Mouse (Mus musculus) midbrain, embryonic 12.5 days (tissue): Measurements from ENCODE around the gene Eef2k. TPM values are rescaled to one million over a fixed set of nuclear protein-coding genes. Genes with fewer than 3 reads are reported as not detected.
"Not testable (repeated sequence)": the region's sequence is repeated elsewhere in the genome, so short reads cannot be mapped to it uniquely, and the experiment has no call there.

ENCODE experiments used
- ATAC-seq: fragments of 200-750 bp; cut with Nextera tagmentation; 2 replicates; pipeline ENCODE4 v1.8.0; 2017; ENCODE audit warnings: low read depth, moderate TSS enrichment, moderate library complexity; ENCODE audit not compliant: low FRiP score
- H3K27ac ChIP-seq: fragments of 300-500 bp; sonication (generic); replicated peaks from 2 replicates; pipeline ENCODE4 v1.5.1; 2016; ENCODE audit warnings: mild to moderate bottlenecking
- H3K27me3 ChIP-seq: fragments of 300-500 bp; sonication (generic); 2 replicates; pipeline ENCODE4 v1.6.1; 2016; ENCODE audit warnings: mild to moderate bottlenecking
- H3K36me3 ChIP-seq: fragments of 300-500 bp; sonication (generic); 2 replicates; pipeline ENCODE4 v1.6.1; 2016
- H3K4me1 ChIP-seq: fragments of 300-500 bp; sonication (generic); 2 replicates; pipeline ENCODE4 v1.6.1; 2016
- H3K4me2 ChIP-seq: fragments of 300-500 bp; sonication (generic); replicated peaks from 2 replicates; pipeline ENCODE4 v1.6.1; 2016; ENCODE audit warnings: mild to moderate bottlenecking, moderate library complexity
- H3K4me3 ChIP-seq: fragments of 300-500 bp; sonication (generic); 2 replicates; pipeline ENCODE4 v1.5.1; 2016; ENCODE audit warnings: mild to moderate bottlenecking
- H3K9ac ChIP-seq: fragments of 300-500 bp; sonication (generic); replicated peaks from 2 replicates; pipeline ENCODE4 v1.6.1; 2016; ENCODE audit warnings: mild to moderate bottlenecking, moderate library complexity
- H3K9me3 ChIP-seq: fragments of 300-500 bp; sonication (generic); 2 replicates; pipeline ENCODE4 v1.6.1; 2016; ENCODE audit warnings: mild to moderate bottlenecking
- WGBS: fragments of 180-500 bp; shearing (Covaris S2); methylation state at CpG from one replicate; pipeline ENCODE4 v1.1.7; 2016; 5-methylcytosine and 5-hydroxymethylcytosine counted together
- polyA plus RNA-seq: library from polyadenylated mRNA; unstranded; fragments of >200 nt; fragmentation: Nextera tagmentation; extraction: Ambion mirVana; gene quantifications from 2 replicates; pipeline ENCODE4 v1.2.1, GENCODE M21; 2016

Gene Eef2k
- polyA plus RNA-seq, 1 experiment from 2014 or later: 29.6 TPM

DNA sequence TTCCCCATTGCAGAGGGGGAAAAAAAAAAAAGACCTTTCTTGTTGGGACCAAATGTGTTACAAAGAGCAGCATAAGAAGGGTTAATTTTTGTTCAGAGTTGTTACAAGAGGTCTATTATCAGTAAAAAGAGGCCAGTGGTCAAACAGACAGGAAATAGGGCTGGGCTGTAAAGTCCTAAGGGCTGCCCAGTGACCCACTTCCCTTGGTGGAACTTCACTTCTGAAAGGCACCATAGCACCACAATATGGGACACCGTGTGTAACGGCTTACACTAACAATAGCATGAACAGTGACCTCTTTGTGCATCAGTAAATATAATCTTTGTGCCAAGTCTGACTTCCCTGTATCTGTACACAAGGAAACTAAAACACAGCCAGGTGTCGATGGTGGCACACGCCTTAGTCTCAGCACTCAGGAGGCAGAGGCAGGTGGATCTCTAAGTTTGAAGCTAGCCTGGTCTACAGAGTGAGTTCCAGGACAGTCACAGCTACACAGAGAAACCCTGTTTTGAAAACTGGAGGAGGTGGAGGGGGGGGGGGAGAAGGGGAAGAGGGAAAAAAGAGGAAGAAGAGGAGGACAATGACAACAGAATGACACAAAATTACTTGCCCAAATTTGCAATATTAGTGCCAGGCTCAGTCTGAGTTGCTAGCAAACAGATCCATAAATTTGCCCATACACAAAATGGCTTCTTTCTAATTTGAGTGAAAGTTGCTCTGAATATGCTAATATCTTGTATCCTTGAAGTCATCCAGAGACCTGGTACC is 41.1 kb downstream of the Eef2k start:
- Histone ChIP-seq H3K27me3 (no peaks in the 10 kb centered on the region), H3K4me3 (no peak overlapping the region), H3K4me1 (no peaks in the 10 kb centered on the region), H3K27ac (no peak overlapping the region), H3K36me3 (peaks cover 45% of the 10 kb centered on the region), H3K4me2 (no peak overlapping the region), H3K9ac (no peak overlapping the region), H3K9me3 (peaks cover 3% of the 10 kb centered on the region; the same call in 1 of the 2 replicates)
- 95% methylated on average over 4 of the region's 4 CpGs for WGBS
- no peak for ATAC-seq

DNA sequence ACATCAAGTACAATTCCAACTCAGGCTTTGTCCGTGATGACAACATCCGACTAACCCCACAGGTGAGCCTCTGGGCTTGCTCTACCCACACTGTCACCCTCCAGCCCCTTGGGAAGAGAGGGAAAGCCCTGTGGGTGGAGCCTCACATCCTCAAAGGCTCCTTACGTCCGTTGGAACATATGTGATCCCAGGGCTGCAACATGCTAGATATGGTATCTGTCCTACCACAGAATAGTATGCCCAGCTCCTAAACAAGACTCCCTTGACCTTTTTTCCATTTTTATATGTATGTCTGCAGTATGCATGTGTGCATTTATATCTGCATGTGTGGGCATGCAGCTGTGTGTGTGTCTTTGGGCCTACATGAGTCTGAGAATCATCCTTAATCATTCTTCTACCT is 42.1 kb downstream of the Eef2k start:
- Histone ChIP-seq H3K4me1 (no peaks in the 10 kb centered on the region), H3K36me3 (peaks cover 45% of the 10 kb centered on the region), H3K27me3 (no peaks in the 10 kb centered on the region), H3K9me3 (peaks cover 3% of the 10 kb centered on the region; the same call in 1 of the 2 replicates), H3K4me2 (no peak overlapping the region), H3K27ac (no peak overlapping the region), H3K4me3 (no peak overlapping the region), H3K9ac (no peak overlapping the region)
- 92% methylated on average over 4 of the region's 4 CpGs for WGBS
- no peak for ATAC-seq

DNA sequence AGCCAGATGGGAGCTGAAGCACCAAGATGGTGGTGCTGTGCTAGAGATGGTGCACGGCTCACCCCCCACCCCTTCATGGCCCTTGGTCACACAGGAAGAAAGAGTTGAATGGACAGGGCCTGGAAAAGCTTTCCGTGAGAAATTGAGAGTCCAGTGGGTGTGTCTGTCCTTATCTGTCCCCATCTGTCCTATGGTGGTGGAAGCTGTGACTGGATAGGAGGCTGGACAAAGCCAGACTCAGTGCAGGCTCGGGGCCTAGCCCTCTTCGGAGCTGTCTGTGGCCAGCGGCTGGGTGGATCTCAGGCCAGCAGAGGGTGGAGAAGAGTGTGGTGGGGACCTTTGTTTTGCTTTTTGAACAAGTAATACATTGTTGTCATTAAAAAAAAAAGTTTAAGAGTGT is 50.5 kb downstream of the Eef2k start:
- WGBS: 87% methylated on average over 5 of the region's 5 CpGs
- Histone ChIP-seq H3K9ac (no peak overlapping the region), H3K4me2 (no peak overlapping the region), H3K27ac (no peak overlapping the region), H3K4me1 (no peaks in the 10 kb centered on the region), H3K4me3 (no peak overlapping the region), H3K36me3 (peaks cover 16% of the 10 kb centered on the region), H3K9me3 (no peaks in the 10 kb centered on the region), H3K27me3 (no peaks in the 10 kb centered on the region)
- no peak for ATAC-seq

DNA sequence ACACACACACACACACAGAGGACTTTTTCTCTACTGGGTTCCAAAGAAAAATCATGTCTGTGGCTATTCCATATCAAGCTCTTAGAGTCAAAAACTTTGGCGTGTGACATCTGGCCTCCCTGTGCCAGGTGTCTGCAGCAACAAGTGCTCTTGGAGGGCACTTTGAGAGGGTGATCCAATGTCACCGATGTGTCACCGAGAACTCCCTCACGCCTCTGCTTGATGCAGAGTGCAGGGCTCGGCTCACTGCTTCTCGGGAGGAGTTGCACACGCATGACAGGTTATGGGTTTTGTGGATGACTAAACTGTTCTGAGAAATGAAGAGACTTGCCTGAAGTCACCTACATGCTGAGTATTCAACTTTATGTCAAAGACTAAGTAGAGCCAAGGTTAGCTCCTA is 54.4 kb downstream of the Eef2k start:
- no peak for ATAC-seq
- H3K4me3 ChIP-seq: no peak overlapping the region
- peaks cover 24% of the 10 kb centered on the region for H3K36me3 ChIP-seq
- no peak overlapping the region for H3K9ac ChIP-seq
- no peaks in the 10 kb centered on the region for H3K27me3 ChIP-seq
- no peaks in the 10 kb centered on the region for H3K9me3 ChIP-seq
- H3K4me2 ChIP-seq: no peak overlapping the region
- H3K27ac ChIP-seq: no peak overlapping the region
- WGBS: 94% methylated on average over 7 of the region's 7 CpGs
- peaks cover 4% of the 10 kb centered on the region; the same call in 1 of the 2 replicates for H3K4me1 ChIP-seq

DNA sequence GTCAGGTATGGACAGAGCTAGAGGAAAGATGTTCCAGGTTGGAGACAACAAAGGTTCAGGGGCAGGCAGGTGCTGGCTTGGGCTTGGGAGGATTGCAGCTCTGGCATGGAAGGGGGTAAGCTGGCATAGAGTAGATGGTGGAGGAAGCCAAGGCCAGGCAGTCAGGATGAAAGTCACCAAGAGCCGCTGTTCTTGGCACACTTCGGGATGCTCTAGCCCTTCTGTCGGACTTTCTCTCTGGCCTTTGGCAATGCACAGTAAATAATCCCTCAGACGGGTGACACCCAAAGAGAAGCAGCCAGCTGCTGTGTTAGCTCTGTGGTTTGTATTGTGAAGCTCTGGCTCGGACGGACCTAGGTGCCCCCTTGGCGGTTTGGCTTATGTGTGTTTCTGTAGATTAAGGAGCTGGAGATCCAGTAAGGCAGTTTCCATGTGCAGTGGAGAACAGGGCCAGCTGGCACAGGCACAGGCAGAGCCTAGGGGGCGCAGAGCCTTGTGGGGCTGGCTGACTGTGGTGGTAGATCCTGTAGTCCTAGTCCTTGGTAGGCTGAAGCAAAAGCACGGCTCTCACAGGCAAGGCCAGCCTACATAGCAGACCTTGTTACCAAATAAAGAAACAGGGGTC is 55.2 kb downstream of the Eef2k start:
- Histone ChIP-seq H3K27ac (no peak overlapping the region), H3K9me3 (no peaks in the 10 kb centered on the region), H3K36me3 (peaks cover 19% of the 10 kb centered on the region), H3K4me3 (no peak overlapping the region), H3K4me1 (peaks cover 5% of the 10 kb centered on the region; the same call in 1 of the 2 replicates), H3K9ac (no peak overlapping the region), H3K4me2 (no peak overlapping the region), H3K27me3 (no peaks in the 10 kb centered on the region)
- ATAC-seq: no peak
- 88% methylated on average over 9 of the region's 9 CpGs for WGBS

DNA sequence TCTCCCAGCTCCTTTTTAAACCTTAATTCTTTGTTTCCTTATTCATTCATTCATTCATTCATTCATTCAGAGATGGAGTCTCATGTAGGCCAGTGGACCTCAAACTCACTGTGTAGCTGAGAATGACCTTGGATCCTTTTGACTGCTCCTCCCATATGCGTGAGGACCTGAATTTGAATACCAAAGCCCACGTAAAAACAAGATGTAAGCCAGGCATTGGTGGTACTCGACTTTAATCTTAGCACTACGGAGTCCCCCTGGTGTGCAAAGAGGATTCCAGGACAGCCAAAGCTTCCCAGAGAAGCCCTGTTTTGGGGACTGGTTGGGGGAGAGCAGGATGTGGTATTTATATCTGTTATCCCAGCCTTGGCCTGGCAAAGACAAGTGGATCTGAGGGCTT is 57.6 kb downstream of the Eef2k start:
- H3K4me3 ChIP-seq: no peak overlapping the region
- H3K4me1 ChIP-seq: peaks cover 13% of the 10 kb centered on the region; the same call in 1 of the 2 replicates
- no peak overlapping the region for H3K4me2 ChIP-seq
- peaks cover 19% of the 10 kb centered on the region for H3K36me3 ChIP-seq
- H3K9me3 ChIP-seq: no peaks in the 10 kb centered on the region
- no peak overlapping the region for H3K9ac ChIP-seq
- WGBS: 52% methylated on average over 4 of the region's 4 CpGs
- no peak for ATAC-seq
- H3K27me3 ChIP-seq: no peaks in the 10 kb centered on the region
- no peak overlapping the region for H3K27ac ChIP-seq

DNA sequence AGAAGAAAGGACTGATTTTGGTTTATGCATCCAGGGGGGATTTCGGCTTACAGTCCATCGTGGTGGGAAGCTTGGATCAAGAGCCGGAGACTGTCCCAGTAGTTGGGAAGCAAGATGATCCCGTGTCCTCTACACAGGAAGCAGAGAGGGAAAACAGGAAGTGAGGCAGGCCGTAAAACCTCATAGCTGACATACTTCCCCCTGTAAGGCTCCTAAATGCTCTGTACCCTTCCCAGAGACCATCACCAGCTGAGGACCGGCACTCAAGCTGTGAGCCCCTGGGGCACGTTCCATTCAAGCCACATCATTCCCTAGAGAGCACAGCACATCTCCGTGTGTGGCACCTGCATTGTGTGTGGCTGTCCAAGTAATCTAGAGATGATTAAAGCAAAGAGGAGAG is 59.1 kb downstream of the Eef2k start:
- no peak overlapping the region for H3K4me3 ChIP-seq
- ATAC-seq: no peak
- H3K36me3 ChIP-seq: peaks cover 15% of the 10 kb centered on the region
- no peak overlapping the region for H3K9ac ChIP-seq
- peaks cover 13% of the 10 kb centered on the region; the same call in 1 of the 2 replicates for H3K4me1 ChIP-seq
- H3K27ac ChIP-seq: 0 out of 2 replicates have a peak overlapping the region, but pooled peaks have one; percentile 30
- H3K27me3 ChIP-seq: no peaks in the 10 kb centered on the region
- H3K9me3 ChIP-seq: no peaks in the 10 kb centered on the region
- no peak overlapping the region for H3K4me2 ChIP-seq
- WGBS: 51% methylated on average over 8 of the region's 8 CpGs

DNA sequence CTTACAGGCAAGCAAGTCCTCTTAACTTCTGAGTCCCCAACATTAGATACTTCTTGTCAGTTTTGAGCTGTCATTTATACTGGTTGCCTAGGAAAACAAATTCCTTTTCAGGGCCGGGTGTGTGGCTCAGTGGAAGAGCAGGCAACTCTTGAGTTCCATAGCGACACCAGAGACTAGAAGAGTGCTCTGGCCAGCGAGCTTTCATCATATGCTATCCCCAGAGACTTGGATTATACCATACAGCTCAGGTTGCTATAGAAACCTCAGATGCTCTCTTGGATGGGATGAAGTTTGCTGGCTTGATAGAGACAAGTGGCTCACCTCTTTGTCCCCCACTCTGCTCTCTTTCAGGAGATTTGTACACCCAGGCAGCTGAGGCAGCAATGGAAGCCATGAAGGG is 60.3 kb downstream of the Eef2k start:
- ATAC-seq: peak; percentile 47; the same call in 1 of the 2 replicates
- Histone ChIP-seq H3K9me3 (no peaks in the 10 kb centered on the region), H3K36me3 (peaks cover 15% of the 10 kb centered on the region), H3K27me3 (no peaks in the 10 kb centered on the region), H3K4me3 (no peak overlapping the region), H3K27ac (peak overlapping the region; percentile 60; the same call in 1 of the 2 replicates), H3K9ac (no peak overlapping the region), H3K4me1 (peaks cover 13% of the 10 kb centered on the region; the same call in 1 of the 2 replicates), H3K4me2 (no peak overlapping the region)
- WGBS: 29% methylated on average over 3 of the region's 3 CpGs

DNA sequence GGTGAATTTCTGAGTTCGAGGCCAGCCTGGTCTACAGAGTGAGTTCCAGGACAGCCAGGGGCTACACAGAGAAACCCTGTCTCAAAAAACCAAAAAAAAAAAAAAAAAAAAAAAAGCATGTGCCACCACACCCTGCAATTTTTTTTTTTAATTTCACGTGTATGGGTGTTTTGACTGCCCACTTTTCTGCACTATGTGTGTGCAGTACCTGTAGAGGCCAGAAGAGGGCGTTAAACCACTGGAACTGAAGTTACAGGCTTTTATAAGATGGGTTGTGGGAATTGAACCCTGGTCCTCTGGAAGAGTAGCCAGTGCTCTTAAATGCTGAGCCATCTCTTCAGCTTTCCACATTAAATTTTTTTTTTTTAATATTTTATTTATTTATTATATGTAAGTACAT is 67.5 kb downstream of the Eef2k start:
- H3K9ac ChIP-seq, H3K27me3 ChIP-seq, H3K36me3 ChIP-seq, ATAC-seq, H3K4me3 ChIP-seq, H3K9me3 ChIP-seq, H3K27ac ChIP-seq, H3K4me1 ChIP-seq, H3K4me2 ChIP-seq: not testable (repeated sequence)
- WGBS: 66% methylated on average over 3 of the region's 3 CpGs

DNA sequence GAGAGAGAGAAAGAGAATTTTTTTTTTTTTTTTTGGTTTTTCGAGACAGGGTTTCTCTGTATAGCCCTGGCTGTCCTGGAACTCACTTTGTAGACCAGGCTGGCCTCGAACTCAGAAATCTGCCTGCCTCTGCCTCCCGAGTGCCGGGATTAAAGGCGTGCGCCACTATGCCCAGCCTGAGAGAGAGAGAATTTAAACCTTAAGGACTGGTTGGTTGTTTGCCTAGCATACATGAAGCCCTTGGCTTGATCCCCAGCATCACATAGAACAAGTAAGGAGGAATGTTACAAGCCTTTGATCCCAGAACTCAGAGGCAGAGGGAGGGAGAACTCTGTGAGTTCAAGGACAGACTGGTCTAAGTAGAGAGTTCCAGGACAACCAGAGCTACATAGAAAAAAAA is 68.6 kb downstream of the Eef2k start:
- not testable (repeated sequence) for H3K27ac ChIP-seq, H3K9ac ChIP-seq, H3K9me3 ChIP-seq, H3K27me3 ChIP-seq, H3K4me2 ChIP-seq, H3K4me1 ChIP-seq, H3K4me3 ChIP-seq, ATAC-seq, H3K36me3 ChIP-seq
- WGBS: 84% methylated on average over 6 of the region's 6 CpGs

DNA sequence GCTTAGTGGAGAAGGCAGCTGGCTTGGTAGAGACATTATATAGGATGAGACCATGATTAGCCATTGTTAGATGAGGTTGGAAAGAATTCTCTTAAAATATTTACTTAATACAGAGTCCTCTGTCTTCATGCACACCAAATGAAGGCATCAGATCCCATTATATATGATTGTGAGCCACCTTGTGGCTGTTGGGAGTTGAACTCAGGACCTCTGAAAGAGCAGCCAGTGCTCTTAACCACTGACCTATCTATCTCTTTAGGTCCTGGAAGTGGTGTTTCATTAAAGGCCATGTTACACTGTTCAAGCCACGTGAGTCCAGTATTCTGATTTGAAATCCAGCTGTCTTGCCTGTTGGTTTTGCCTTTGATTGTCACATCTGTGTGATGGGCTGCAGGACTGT is 70.7 kb downstream of the Eef2k start:
- H3K27me3 ChIP-seq: no peaks in the 10 kb centered on the region
- no peaks in the 10 kb centered on the region for H3K36me3 ChIP-seq
- no peak overlapping the region for H3K27ac ChIP-seq
- no peak for ATAC-seq
- 0 out of 2 replicates have a peak, but pooled peaks cover under 1% of the 10 kb centered on the region for H3K4me1 ChIP-seq
- H3K4me2 ChIP-seq: no peak overlapping the region
- no peak overlapping the region for H3K9ac ChIP-seq
- 45% methylated on average over 1 of the region's 1 CpGs for WGBS
- no peaks in the 10 kb centered on the region for H3K9me3 ChIP-seq
- H3K4me3 ChIP-seq: no peak overlapping the region

DNA sequence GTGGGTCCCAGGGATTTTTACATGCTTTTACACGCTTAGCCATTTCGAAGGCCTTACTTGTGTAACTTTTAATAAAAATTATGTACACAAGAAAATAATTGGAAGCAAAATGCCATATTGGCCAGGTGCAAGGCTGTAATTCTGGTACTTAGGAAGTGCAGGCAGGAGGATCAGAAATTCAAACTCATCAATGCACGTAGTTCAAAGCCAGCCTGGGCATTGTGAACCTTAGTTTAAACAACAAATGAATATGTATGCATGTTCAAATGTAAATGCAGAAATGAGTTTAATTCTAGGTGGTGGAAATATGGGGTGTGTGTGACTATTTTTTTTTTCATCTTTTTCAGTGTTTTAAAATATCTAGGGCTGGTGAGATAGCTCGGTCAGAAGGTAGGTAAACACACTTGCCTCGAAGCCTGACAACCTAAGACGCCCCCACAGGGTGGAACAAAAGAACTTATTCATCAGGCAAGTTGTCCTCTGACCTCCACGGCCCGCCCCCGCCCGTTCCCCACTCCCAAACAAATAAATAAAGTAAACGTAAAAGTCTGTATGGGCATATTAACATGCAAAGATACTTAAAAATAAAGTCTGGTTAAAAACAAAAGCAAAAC is 73.7 kb downstream of the Eef2k start:
- Histone ChIP-seq H3K9ac (no peak overlapping the region), H3K27ac (no peak overlapping the region), H3K27me3 (no peaks in the 10 kb centered on the region), H3K4me3 (no peak overlapping the region), H3K4me1 (peaks cover 15% of the 10 kb centered on the region; the same call in 1 of the 2 replicates), H3K4me2 (no peak overlapping the region), H3K36me3 (no peaks in the 10 kb centered on the region), H3K9me3 (no peaks in the 10 kb centered on the region)
- no peak for ATAC-seq
- 21% methylated on average over 11 of the region's 11 CpGs for WGBS
